Mouse (Mus musculus): ENCODE results near the gene Tanc1. TPM values are rescaled to one million over a fixed set of nuclear protein-coding genes. Genes with fewer than 3 reads are reported as not detected.

Gene Tanc1
- polyA plus RNA-seq, 1 experiment from 2014 or later: 52.3 TPM

DNA sequence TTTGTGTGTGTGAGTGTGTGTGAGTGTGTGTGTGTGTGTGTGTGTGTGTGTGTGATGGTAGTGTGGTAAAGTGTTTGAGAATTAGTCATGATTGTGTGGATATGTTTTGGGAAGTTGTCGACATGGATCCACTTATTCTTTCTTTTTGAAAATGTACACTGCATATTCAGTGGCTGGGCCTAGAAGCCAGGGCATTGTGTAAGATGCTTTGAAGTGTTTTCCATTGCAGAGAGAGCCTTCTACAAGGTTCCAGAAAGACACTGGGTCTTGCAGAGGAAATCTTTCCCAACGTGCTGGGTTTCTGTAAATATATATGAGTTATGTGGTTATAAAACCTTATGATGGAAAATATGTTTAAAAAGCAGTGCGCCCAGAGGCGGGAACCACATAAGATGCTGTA lies 108.0 kb downstream of the Tanc1 start:
- Histone ChIP-seq H3K4me2 (replicated peaks; ENCODE audit: low read depth, low read length) (no peak overlapping the region), H3K4me1 (ENCODE audit: insufficient read depth, low read length) (peaks cover 50% of the 10 kb centered on the region), H3K27me3 (ENCODE audit: insufficient read depth, low read length) (no peaks in the 10 kb centered on the region), H3K36me3 (ENCODE audit: insufficient read depth, low read length) (peaks cover 7% of the 10 kb centered on the region; the same call in 1 of the 2 replicates), H3K27ac (ENCODE audit: low read length) (no peak overlapping the region), H3K4me3 (ENCODE audit: low read length) (no peak overlapping the region), H3K9ac (replicated peaks; ENCODE audit: low read length) (no peak overlapping the region), H3K9me3 (ENCODE audit: low read length) (no peaks in the 10 kb centered on the region)
- no peak for ATAC-seq (ENCODE audit: low FRiP score, low TSS enrichment)
- 79% methylated on average over 4 of the region's 4 CpGs for WGBS

DNA sequence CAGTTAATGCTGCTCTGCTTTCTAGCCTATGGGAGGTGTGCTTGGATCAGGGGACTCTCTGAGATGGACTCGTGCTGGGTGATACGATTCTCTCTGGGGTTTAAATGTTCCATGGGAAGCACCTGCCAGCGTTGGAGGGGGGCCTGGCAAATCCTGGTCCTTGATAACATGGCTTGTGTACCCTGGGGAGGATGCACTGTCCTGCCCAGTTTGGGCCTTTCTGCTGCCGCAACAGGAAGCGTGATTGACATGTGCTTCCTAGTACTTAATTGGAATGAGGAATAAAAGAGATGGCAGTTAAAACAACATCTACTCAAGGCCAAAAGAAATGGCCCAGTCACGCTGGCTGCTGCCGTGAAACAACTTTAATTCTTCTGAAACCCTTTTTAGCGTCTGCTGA lies 109.3 kb downstream of the Tanc1 start:
- Histone ChIP-seq H3K9me3 (ENCODE audit: low read length) (no peaks in the 10 kb centered on the region), H3K4me2 (replicated peaks; ENCODE audit: low read depth, low read length) (no peak overlapping the region), H3K4me1 (ENCODE audit: insufficient read depth, low read length) (peaks cover 59% of the 10 kb centered on the region), H3K27me3 (ENCODE audit: insufficient read depth, low read length) (no peaks in the 10 kb centered on the region), H3K27ac (ENCODE audit: low read length) (peak overlapping the region; percentile 74), H3K9ac (replicated peaks; ENCODE audit: low read length) (peak overlapping the region; percentile 5; the same call in 1 of the 2 replicates), H3K4me3 (ENCODE audit: low read length) (no peak overlapping the region), H3K36me3 (ENCODE audit: insufficient read depth, low read length) (peaks cover 14% of the 10 kb centered on the region)
- WGBS: 32% methylated on average over 8 of the region's 8 CpGs
- ATAC-seq (ENCODE audit: low FRiP score, low TSS enrichment): no peak

DNA sequence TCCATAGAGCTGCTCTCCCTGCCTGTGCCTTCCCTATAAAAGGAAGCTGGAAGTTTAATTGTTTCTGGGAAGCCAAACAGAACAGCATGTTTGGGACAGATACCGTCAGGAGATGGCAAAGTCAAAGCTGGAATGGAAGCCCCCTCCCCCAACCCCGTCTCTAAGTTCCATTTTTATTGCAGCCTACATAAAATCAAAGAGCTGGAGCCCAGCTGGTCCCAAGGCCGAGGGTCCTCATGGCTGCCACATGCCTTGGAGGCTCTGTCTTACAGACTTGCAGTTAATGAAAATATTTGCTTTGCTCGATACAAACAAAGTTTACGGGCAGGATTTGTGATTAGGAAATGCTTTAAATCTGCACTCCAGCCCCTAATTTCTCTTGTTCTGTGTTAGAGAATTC lies 109.9 kb downstream of the Tanc1 start:
- ATAC-seq (ENCODE audit: low FRiP score, low TSS enrichment): 0 out of 2 replicates have a peak, but pooled peaks have one; percentile 43
- H3K36me3 ChIP-seq (ENCODE audit: insufficient read depth, low read length): peaks cover 16% of the 10 kb centered on the region
- H3K4me3 ChIP-seq (ENCODE audit: low read length): no peak overlapping the region
- peaks cover 61% of the 10 kb centered on the region for H3K4me1 ChIP-seq (ENCODE audit: insufficient read depth, low read length)
- H3K27me3 ChIP-seq (ENCODE audit: insufficient read depth, low read length): no peaks in the 10 kb centered on the region
- 27% methylated on average over 5 of the region's 5 CpGs for WGBS
- H3K4me2 ChIP-seq (replicated peaks; ENCODE audit: low read depth, low read length): no peak overlapping the region
- H3K27ac ChIP-seq (ENCODE audit: low read length): peak overlapping the region; percentile 74
- no peaks in the 10 kb centered on the region for H3K9me3 ChIP-seq (ENCODE audit: low read length)
- H3K9ac ChIP-seq (replicated peaks; ENCODE audit: low read length): no peak overlapping the region

DNA sequence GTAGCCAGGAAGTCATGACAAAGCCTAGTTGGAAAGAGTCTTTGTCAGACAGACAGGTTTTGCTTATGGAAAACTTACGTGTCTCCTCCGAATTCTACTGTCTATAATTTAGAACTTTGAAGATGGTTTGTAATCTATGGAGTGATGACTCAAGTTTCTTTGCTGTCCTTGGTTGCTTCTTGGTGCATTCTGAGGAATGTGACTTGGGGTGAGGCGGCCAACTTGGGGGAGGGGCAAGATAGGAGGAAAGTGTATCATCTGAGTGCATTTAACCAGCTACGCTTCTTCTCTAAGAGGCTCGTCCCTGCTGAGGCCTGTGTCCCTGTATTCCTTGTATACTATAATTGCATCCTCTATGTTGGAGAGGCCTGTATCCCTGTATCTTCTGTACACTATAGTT lies 111.5 kb downstream of the Tanc1 start:
- no peaks in the 10 kb centered on the region for H3K27me3 ChIP-seq (ENCODE audit: insufficient read depth, low read length)
- no peak overlapping the region for H3K27ac ChIP-seq (ENCODE audit: low read length)
- no peaks in the 10 kb centered on the region for H3K9me3 ChIP-seq (ENCODE audit: low read length)
- 85% methylated on average over 5 of the region's 5 CpGs for WGBS
- no peak overlapping the region for H3K4me3 ChIP-seq (ENCODE audit: low read length)
- H3K4me2 ChIP-seq (replicated peaks; ENCODE audit: low read depth, low read length): no peak overlapping the region
- H3K36me3 ChIP-seq (ENCODE audit: insufficient read depth, low read length): peaks cover 18% of the 10 kb centered on the region
- no peak overlapping the region for H3K9ac ChIP-seq (replicated peaks; ENCODE audit: low read length)
- peaks cover 51% of the 10 kb centered on the region for H3K4me1 ChIP-seq (ENCODE audit: insufficient read depth, low read length)
- no peak for ATAC-seq (ENCODE audit: low FRiP score, low TSS enrichment)

DNA sequence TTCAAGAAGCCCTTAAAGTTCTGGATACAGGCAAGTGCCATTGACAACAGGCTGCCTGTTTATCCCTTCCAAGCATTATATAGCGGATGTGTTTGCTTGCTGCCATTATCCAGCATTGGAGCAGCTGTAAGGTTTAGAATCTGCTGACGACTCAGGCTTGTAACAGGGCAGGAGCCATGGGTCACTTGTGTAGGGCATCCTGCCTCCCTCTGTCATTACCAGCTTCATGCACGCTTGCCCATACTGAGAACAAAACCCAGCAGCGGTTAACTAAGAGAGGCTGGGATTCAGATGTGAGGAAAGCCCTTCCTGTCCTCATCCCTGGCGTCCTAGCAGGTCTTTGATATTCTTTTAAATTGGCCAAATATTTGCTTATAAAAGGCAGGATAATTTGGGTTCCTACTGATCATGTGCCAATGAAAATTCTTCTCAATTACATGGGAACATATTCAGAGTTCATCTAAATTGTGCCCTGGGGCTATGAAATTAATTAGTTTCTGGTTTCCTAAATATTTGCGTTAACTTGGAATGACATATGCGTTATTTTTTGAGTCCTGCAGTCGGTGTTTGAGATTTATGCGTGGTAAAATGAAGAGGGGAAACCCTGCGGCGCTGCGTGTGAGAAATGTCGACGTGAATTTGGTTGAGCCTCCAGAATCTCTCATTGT lies 113.8 kb downstream of the Tanc1 start:
- peak overlapping the region; percentile 59 for H3K27ac ChIP-seq (ENCODE audit: low read length)
- peak; percentile 67; the same call in 1 of the 2 replicates for ATAC-seq (ENCODE audit: low FRiP score, low TSS enrichment)
- no peaks in the 10 kb centered on the region for H3K27me3 ChIP-seq (ENCODE audit: insufficient read depth, low read length)
- peaks cover 30% of the 10 kb centered on the region for H3K36me3 ChIP-seq (ENCODE audit: insufficient read depth, low read length)
- H3K4me2 ChIP-seq (replicated peaks; ENCODE audit: low read depth, low read length): no peak overlapping the region
- H3K4me3 ChIP-seq (ENCODE audit: low read length): no peak overlapping the region
- no peak overlapping the region for H3K9ac ChIP-seq (replicated peaks; ENCODE audit: low read length)
- H3K4me1 ChIP-seq (ENCODE audit: insufficient read depth, low read length): peaks cover 38% of the 10 kb centered on the region
- no peaks in the 10 kb centered on the region for H3K9me3 ChIP-seq (ENCODE audit: low read length)
- WGBS: 59% methylated on average over 14 of the region's 14 CpGs

DNA sequence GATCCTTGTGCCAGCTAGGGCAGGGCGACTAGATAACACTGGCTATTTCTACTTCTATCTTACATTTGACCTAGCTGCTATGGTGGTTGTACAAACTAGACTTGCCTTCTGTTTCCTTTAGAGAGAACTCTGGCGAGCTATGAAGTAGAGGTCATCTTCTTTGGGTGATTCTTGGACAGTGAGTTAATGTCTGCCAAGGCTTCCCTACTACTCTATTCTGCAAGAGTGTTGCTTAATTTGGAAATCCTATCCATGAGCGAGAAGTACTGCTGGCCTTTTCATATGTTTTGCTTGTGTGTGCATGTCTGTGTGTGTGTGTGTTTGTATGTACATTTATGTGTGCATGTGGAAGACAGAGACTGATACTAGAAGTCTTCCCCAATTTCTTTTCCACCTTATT lies 120.0 kb downstream of the Tanc1 start:
- Histone ChIP-seq H3K4me1 (ENCODE audit: insufficient read depth, low read length) (peaks cover 18% of the 10 kb centered on the region), H3K36me3 (ENCODE audit: insufficient read depth, low read length) (peaks cover 16% of the 10 kb centered on the region), H3K9me3 (ENCODE audit: low read length) (no peaks in the 10 kb centered on the region), H3K27ac (ENCODE audit: low read length) (0 out of 2 replicates have a peak overlapping the region, but pooled peaks have one; percentile 4), H3K4me3 (ENCODE audit: low read length) (no peak overlapping the region), H3K4me2 (replicated peaks; ENCODE audit: low read depth, low read length) (no peak overlapping the region), H3K27me3 (ENCODE audit: insufficient read depth, low read length) (no peaks in the 10 kb centered on the region), H3K9ac (replicated peaks; ENCODE audit: low read length) (no peak overlapping the region)
- no peak for ATAC-seq (ENCODE audit: low FRiP score, low TSS enrichment)
- WGBS: 85% methylated on average over 3 of the region's 3 CpGs

DNA sequence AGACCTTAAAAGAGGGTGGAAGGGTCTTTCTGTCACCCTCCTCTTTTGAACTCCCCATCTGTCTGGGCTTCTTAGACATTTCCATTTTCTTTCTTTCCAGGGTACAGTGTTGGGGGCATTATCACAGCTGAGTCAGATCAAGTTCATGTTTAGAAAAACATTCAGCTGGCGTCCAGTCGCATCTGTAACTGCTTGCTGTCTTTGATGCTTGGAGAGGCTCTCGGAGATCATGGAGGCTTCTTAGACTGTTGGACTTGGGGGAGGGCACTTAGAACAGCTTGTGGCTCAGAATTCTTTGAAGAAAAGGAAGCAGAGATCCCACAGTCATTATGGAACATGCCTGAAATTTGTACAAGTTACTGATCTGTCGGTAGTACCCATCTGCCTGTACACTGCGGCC lies 121.6 kb downstream of the Tanc1 start:
- Histone ChIP-seq H3K9me3 (ENCODE audit: low read length) (no peaks in the 10 kb centered on the region), H3K4me2 (replicated peaks; ENCODE audit: low read depth, low read length) (no peak overlapping the region), H3K9ac (replicated peaks; ENCODE audit: low read length) (peak overlapping the region; percentile 19; the same call in 1 of the 2 replicates), H3K4me1 (ENCODE audit: insufficient read depth, low read length) (peaks cover 21% of the 10 kb centered on the region), H3K27ac (ENCODE audit: low read length) (peak overlapping the region; percentile 67), H3K4me3 (ENCODE audit: low read length) (no peak overlapping the region), H3K27me3 (ENCODE audit: insufficient read depth, low read length) (no peaks in the 10 kb centered on the region), H3K36me3 (ENCODE audit: insufficient read depth, low read length) (peaks cover 13% of the 10 kb centered on the region)
- 43% methylated on average over 5 of the region's 5 CpGs for WGBS
- ATAC-seq (ENCODE audit: low FRiP score, low TSS enrichment): peak; percentile 40; the same call in 1 of the 2 replicates

DNA sequence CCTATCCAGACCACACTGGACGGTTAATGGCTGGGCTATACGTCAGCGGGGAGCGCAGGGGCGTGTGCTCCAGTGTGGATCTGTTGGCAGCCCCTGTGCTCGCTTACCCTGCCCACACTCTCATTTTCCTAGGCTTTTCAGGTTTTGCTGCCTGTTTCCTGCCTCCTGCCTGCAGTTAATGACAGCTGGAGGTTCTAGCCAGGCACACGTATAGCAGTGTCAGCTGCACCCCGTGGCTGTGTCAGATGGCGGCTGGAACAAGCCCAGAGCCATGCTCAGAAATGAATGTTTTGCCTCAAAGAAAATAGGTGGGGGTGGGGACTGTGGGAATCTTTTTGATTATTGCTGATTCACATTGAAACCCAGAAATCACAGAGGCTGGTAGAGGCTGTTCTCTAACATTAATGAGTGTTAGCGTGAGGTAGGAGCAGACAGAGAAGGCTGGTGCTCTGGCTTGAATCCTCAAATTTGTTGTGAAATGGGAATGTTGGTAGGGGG lies 124.6 kb downstream of the Tanc1 start:
- H3K36me3 ChIP-seq (ENCODE audit: insufficient read depth, low read length): no peaks in the 10 kb centered on the region
- H3K9me3 ChIP-seq (ENCODE audit: low read length): no peaks in the 10 kb centered on the region
- no peak overlapping the region for H3K4me3 ChIP-seq (ENCODE audit: low read length)
- ATAC-seq (ENCODE audit: low FRiP score, low TSS enrichment): no peak
- no peaks in the 10 kb centered on the region for H3K27me3 ChIP-seq (ENCODE audit: insufficient read depth, low read length)
- no peak overlapping the region for H3K4me2 ChIP-seq (replicated peaks; ENCODE audit: low read depth, low read length)
- peaks cover 29% of the 10 kb centered on the region for H3K4me1 ChIP-seq (ENCODE audit: insufficient read depth, low read length)
- no peak overlapping the region for H3K9ac ChIP-seq (replicated peaks; ENCODE audit: low read length)
- H3K27ac ChIP-seq (ENCODE audit: low read length): no peak overlapping the region
- 60% methylated on average over 10 of the region's 10 CpGs for WGBS

DNA sequence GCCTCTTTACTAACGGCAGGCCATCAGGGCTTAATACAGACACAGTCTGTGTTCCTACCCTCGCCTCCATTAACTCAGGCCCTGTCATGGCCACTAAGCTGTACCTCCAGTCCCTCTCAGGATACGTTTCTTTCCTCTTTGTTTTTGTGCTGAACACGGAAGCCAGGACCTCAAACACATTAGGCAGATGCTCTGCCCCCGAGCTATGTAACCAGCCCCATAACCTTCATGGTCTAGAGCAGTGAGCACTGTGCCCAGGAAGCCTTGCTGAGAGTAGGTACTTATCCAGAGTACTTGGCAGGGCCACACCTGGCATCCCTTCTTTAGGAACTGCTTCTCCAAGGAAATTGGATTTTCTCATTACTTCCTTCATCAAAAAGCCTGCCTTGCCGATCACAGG lies 125.5 kb downstream of the Tanc1 start:
- WGBS: 81% methylated on average over 6 of the region's 6 CpGs
- Histone ChIP-seq H3K4me3 (ENCODE audit: low read length) (no peak overlapping the region), H3K4me2 (replicated peaks; ENCODE audit: low read depth, low read length) (no peak overlapping the region), H3K4me1 (ENCODE audit: insufficient read depth, low read length) (peaks cover 38% of the 10 kb centered on the region), H3K9me3 (ENCODE audit: low read length) (no peaks in the 10 kb centered on the region), H3K27ac (ENCODE audit: low read length) (no peak overlapping the region), H3K36me3 (ENCODE audit: insufficient read depth, low read length) (no peaks in the 10 kb centered on the region), H3K27me3 (ENCODE audit: insufficient read depth, low read length) (no peaks in the 10 kb centered on the region), H3K9ac (replicated peaks; ENCODE audit: low read length) (no peak overlapping the region)
- ATAC-seq (ENCODE audit: low FRiP score, low TSS enrichment): no peak

DNA sequence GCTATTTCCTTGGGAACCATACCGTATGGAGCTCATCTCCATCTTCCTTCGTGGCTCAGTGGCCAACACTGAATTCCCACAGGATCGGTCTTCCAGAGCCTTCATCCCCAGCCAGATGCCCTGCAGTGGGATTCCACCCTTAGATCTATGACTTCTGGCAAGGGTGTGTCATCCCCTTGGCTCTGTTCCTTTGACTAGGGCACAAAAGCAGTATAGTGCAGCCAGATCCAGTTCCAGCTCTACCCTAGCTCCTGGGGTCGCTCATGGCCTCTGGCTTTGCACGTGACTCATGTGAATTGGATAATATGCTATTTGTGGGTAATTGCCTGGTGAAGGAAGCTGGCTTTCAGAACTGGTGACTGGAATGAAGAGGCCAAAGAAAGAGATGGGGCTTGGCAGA lies 126.5 kb downstream of the Tanc1 start:
- no peak overlapping the region for H3K4me2 ChIP-seq (replicated peaks; ENCODE audit: low read depth, low read length)
- 76% methylated on average over 5 of the region's 5 CpGs for WGBS

More for the DNA sequence above, 126.5 kb downstream of the Tanc1 start:
- Histone ChIP-seq H3K4me3 (ENCODE audit: low read length) (no peak overlapping the region), H3K9me3 (ENCODE audit: low read length) (no peaks in the 10 kb centered on the region), H3K27ac (ENCODE audit: low read length) (0 out of 2 replicates have a peak overlapping the region, but pooled peaks have one; percentile 31), H3K36me3 (ENCODE audit: insufficient read depth, low read length) (no peaks in the 10 kb centered on the region), H3K4me1 (ENCODE audit: insufficient read depth, low read length) (peaks cover 42% of the 10 kb centered on the region), H3K9ac (replicated peaks; ENCODE audit: low read length) (no peak overlapping the region), H3K27me3 (ENCODE audit: insufficient read depth, low read length) (no peaks in the 10 kb centered on the region)
- ATAC-seq (ENCODE audit: low FRiP score, low TSS enrichment): no peak

Measured in kidney, embryonic 16.5 days (tissue).